Mouse (Mus musculus) monocyte, adult 5-6 weeks (primary cell): ENCODE measurements around the gene Bub1. TPM values are rescaled to one million over a fixed set of nuclear protein-coding genes. Genes with fewer than 3 reads are reported as not detected.

Source experiments
- ATAC-seq: fragments of 153-309, 156-312 bp; replicated peaks from 2 replicates; pipeline ENCODE4 v1.8.0; 2017; ENCODE audit warnings: mild to moderate bottlenecking; ENCODE audit not compliant: low TSS enrichment, insufficient number of reproducible peaks, severe bottlenecking, poor library complexity, low FRiP score
- total RNA-seq: library from RNA; stranded (forward); fragments of 200-1000, 200-491, 200-594 nt; gene quantifications from 3 replicates; pipeline ENCODE4 v1.2.3, GENCODE M21; 2017

The Bub1 gene
- total RNA-seq, 1 experiment from 2014 or later: 2.3 TPM

- no peak for ATAC-seq
These were observed 44.4 kb downstream of the Bub1 start for GRCm38 (mm10) chr2:127787226-127787625.

- no peak for ATAC-seq
These were observed 53.2 kb downstream of the Bub1 start for GRCm38 (mm10) chr2:127778451-127778850.

GRCm38 (mm10) chr2:127775013-127775412 is 56.7 kb downstream of the Bub1 start:
- no peak for ATAC-seq

- no peak for ATAC-seq
These were observed 57.1 kb downstream of the Bub1 start for GRCm38 (mm10) chr2:127774578-127774941.

GRCm38 (mm10) chr2:127773938-127774577 is 57.6 kb downstream of the Bub1 start:
- no peak for ATAC-seq

GRCm38 (mm10) chr2:127761587-127761986 is 70.1 kb downstream of the Bub1 start:
- ATAC-seq: no peak

- no peak for ATAC-seq
These were observed 71.2 kb downstream of the Bub1 start for GRCm38 (mm10) chr2:127760429-127761000.

- ATAC-seq: no peak
These were observed 71.7 kb downstream of the Bub1 start for GRCm38 (mm10) chr2:127760014-127760413.

GRCm38 (mm10) chr2:127759157-127759880 is 72.3 kb downstream of the Bub1 start:
- no peak for ATAC-seq

GRCm38 (mm10) chr2:127757171-127757570 is 74.5 kb downstream of the Bub1 start:
- no peak for ATAC-seq

- ATAC-seq: no peak
These were observed 77.6 kb downstream of the Bub1 start for GRCm38 (mm10) chr2:127754113-127754512.

- no peak for ATAC-seq
These were observed 79.6 kb downstream of the Bub1 start for GRCm38 (mm10) chr2:127751849-127752610.

Other genes with a start within 250 kb of the Bub1 start
- 1.3 to 2.9 TPM (median 2.2 TPM) in 3 replicates for gene Zfp661, start 244.8 kb downstream of the Bub1 start, total RNA-seq
- 29.1 to 59.9 TPM (median 46.1 TPM) in 3 replicates for gene Mrps5, start 244.6 kb downstream of the Bub1 start, total RNA-seq
- 0.64 TPM in 1 of 3 replicates, not detected in the others for gene Mal, start 175.2 kb downstream of the Bub1 start, total RNA-seq
- gene Mall, start 101.9 kb downstream of the Bub1 start, total RNA-seq: not detected in 3 replicates
- not detected in 3 replicates for gene Nphp1, start 43.0 kb downstream of the Bub1 start, total RNA-seq
- 6.4 to 10.0 TPM (median 7.1 TPM) in 3 replicates for gene Mtln, start 39.4 kb downstream of the Bub1 start, total RNA-seq
- not detected in 3 replicates for gene Acoxl, start 7.0 kb upstream of the Bub1 start, total RNA-seq